Mouse (Mus musculus) CD4-positive, CD25-positive, alpha-beta regulatory T cell, adult 2 months (primary cell): ENCODE results near the gene Vav3.

Source experiments
- DNase-seq: peaks from one replicate; pipeline ENCODE4 v3.0.0-alpha.2; 2012; ENCODE audit warnings: low read depth, low spot score

Vav3 gene

GRCm38 (mm10) chr3:109574161-109574560, 233.7 kb downstream of the Vav3 start:
- DNase-seq = no peak

GRCm38 (mm10) chr3:109578347-109578746, 237.9 kb downstream of the Vav3 start:
- no peak for DNase-seq

DNA sequence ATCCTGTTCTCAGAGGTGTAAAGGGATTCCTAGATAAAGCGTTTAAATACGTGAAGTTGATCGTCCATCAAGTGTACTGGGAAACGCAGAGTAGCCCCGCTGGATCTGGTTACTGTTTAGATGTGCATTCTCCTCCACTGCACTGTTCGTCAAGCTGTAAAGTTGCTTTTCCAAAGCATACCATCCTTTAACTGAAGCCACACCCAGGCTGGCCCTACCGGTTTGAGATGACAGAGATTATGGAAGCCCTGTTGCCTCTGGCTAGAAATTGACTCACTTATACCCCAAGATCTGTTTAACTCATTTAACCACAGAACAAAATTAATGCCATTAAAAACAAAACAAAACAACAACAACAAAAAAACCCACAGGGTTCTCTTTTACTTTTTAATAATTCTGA, 238.5 kb downstream of the Vav3 start:
- DNase-seq = no peak

GRCm38 (mm10) chr3:109585946-109586345, 245.5 kb downstream of the Vav3 start:
- no peak for DNase-seq

GRCm38 (mm10) chr3:109592970-109593369, 252.5 kb downstream of the Vav3 start:
- DNase-seq = no peak

DNA sequence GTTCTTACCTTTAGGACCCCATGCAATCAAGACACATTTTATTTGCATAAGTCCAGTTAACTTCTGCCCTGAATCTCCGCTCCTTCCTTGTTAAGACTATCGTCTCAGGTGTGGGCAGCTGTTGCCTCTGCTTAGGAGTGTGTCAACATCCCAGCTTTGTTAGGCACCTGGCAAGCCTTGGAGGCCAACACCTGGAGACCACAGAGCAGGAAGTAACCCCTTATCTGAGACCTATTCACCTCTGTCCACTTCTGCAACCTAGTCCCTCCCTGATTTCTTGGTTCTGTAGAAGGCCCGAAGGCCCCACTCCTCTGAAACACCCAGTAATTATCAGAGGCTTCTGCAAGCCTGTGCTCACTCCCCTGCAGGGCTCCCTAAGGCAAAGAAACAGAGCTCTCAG, 255.6 kb downstream of the Vav3 start:
- no peak for DNase-seq

GRCm38 (mm10) chr3:109600699-109601451, 260.4 kb downstream of the Vav3 start:
- no peak for DNase-seq

DNA sequence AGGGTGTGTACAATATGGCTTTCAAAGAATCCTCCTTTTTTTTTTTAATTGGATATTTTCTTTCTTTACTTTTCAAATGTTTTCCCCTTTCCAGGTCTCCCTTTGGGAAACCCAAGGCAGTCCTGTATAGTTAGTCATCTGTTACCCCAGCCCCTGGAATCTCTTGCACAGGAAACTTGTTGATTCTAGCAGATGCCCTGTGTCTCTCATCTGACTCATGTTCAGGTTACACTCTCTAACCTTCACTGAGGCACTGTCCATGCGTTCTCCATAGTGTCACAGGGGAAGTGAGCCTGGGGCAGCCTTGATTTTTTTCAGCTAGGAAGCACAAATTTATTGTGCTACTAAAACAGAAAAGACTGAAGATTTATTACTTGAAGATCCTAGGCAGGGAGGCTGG, 262.3 kb downstream of the Vav3 start:
- no peak for DNase-seq

GRCm38 (mm10) chr3:109606121-109606520, 265.7 kb downstream of the Vav3 start:
- DNase-seq = no peak

DNA sequence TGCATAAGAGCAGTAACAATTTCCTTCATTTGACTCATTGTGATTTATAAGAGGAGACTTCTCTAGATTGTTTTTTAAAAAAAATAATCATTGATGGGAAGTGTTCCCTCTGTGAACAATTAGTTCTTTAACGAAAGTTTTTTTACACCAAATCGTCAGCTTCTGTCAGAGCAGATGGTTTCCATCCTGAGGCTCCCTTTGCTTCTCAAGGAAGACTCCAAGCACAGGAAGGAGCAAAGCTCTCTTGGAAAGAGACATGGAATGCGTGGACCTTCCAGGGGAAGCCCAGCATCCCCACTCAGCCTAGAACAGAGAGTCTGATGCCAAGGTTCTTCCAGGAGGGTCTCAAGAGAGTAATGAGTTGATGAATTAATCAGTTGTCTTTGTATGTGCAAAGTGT, 281.3 kb downstream of the Vav3 start:
- DNase-seq = no peak

GRCm38 (mm10) chr3:109622361-109622760, 281.9 kb downstream of the Vav3 start:
- no peak for DNase-seq

DNA sequence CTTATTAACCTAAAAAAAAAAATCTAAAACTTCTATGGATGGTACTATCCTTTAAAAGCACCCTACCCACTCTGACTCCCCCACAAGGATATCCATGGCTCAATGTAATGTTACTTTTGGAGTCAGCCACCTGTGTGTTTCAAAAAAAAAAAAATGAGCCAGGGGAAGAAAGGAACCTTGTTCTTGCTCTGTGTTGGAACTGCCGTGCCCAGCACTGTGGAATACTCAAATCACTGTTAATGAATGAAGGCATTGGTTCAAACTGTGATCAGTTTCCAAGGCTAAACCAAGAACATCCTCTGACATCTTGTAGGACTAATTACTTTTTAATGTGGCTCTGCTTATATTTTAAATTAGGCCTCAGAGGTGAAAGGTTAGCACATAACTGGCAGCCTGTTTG, 282.4 kb downstream of the Vav3 start:
- DNase-seq = no peak

DNA sequence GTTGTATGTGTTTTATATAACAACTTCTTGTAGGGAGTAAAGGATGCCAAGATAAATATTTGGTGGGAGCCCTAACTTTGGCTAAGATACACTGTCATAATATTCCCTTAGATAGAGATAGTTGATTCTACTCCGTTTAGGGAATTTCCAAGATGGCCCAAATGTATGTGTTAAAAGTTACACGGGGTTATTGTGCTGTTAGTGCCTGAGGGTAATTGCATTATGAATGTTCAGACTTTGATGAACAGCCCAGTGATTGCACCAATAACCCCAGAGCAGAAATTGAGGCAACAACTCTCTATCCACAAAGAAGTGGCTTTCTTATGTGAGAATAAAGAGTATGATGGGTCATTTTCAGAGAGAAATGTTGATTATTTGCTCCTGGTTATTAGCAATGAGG, 283.3 kb downstream of the Vav3 start:
- DNase-seq = no peak

- no peak for DNase-seq
Measured at GRCm38 (mm10) chr3:109636045-109636444, 295.6 kb downstream of the Vav3 start.

DNA sequence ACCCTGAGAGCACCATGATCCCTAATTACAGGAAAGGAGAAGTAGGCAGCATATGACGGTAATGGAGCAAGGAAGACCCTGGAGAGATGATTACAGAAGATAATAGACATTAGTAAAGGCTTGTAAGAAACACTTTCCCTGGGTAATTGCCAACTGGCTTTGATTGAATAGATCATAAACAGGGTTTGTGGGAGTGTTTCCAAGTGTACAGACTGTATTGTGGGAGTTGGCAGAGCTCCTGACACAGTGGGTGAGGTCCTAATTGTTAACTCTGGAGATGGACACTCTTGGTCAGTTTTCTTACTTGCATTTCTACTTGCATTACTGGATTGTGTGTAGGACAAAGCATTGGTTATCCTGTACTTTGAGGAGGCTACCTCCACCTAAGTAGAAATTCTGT, 298.9 kb downstream of the Vav3 start:
- no peak for DNase-seq

DNA sequence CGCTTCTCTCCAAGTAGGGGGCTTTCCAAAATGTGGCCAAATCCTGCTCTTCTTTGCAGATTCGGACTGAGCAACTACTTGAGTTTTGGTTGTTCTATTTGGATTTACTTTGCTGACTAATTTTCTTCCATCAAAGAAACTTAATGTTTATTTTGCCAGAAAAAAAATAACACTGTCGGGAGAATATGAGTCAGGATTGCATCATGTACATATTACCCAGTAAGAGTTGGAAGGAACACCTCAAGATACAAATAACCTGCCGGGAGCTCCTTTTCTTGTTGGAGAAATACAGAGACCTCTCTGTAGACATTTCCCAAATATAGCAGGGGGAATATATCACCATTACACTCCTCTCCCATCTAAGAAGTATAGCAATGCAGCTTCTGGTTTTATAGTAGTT, 300.3 kb downstream of the Vav3 start:
- DNase-seq = no peak

DNA sequence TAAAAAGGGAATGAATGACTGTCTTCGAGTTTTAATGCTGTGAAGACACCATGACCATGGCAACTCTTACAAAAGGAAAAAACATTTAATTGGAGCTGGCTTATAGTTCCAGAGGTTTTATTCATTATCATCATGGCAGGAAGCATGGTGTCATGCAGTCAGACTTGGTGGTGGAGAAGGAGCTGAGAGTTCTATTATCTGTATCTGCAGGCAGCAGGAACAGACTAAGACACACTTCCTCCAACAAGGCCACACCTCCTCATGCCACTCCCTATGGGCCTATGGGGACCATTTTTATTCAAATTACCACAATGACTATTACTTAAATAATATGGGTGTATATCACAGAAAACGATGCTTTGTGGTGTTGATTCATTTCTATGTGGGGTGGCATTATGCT, 307.8 kb downstream of the Vav3 start:
- DNase-seq = no peak

DNA sequence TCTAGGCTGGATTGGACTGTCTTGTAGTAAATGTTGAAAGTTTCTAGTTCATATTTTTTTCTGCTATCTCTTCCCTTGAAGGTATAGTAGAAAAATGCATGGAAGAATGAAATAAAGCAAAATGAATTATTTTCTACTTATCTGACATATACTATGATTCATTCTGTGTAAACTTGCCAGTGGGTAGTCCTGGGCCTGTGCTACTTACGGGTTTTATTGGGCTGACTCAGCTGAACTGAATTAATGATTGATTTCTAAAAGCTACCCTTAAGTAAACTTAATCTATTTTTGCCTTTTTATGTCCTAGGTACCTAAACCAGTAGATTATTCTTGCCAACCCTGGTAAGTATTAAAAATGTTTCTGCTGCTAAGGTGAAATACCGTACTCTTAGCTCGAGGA, 311.0 kb downstream of the Vav3 start:
- no peak for DNase-seq

DNA sequence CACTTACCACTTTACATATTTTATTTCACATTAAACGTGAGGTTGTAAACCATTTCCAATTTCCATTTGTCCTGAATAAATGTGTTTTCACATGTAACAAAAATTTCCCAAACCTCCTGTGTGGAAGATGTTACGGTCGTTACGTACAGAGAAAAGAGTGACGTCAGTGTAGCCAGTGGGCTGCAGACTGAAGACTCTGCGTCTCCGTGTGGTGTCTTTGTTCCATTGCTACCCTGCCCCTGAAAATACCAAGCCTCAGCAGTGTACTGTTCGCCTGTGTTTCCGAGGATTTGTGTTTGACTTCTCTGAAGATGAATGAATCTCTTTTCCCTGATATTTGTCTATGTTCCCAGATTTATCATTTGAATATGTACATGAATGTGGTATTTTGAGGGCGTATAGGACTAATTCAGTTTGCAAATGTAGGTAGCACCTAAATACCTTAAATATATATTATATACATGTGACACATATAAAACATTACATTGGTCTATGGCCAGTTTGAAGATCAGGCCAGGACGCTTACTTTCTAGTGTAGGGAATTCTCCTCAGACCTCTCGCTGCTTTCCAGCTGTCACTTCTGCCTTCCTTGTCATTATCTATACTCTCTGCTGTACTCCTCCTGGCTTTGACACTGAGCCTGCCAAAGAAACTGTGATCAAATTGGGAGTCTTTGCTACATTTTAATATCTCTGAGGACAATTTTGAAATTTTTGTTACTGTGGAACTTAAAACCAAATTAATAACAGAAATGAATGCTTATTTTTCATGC, 312.6 kb downstream of the Vav3 start:
- DNase-seq = no peak

GRCm38 (mm10) chr3:109654386-109654785, 313.9 kb downstream of the Vav3 start:
- DNase-seq = no peak

DNA sequence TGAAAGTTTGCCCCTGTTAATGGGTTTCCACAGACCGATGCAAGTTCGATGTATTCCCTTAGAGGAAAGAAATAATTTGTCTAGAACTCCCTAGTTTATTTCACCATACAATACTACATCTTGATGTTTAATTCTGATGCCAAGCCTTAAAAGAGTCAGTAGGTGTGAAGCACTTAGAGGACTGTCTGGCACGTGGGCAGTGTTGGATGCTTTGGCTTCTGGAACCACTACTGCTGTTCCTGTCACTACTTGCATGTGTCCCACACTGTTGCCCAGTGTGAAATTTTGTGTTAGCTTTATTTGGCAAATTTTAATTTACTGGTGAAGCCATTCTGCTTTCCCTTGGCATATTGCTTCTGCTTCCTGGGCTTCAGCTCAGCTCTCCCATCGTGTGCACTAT, 331.3 kb downstream of the Vav3 start:
- no peak for DNase-seq

- DNase-seq = no peak
Measured at GRCm38 (mm10) chr3:109672925-109673324, 332.5 kb downstream of the Vav3 start.

- DNase-seq = no peak
Measured at GRCm38 (mm10) chr3:109680281-109680680, 339.8 kb downstream of the Vav3 start.
